Mouse (Mus musculus) kidney, postnatal 0 days (tissue): ENCODE results near the gene Trip12. TPM values are rescaled to one million over a fixed set of nuclear protein-coding genes. Genes with fewer than 3 reads are reported as not detected.

Experiments used
- ATAC-seq: fragments of 200-750 bp; cut with Nextera tagmentation; replicated peaks from 2 replicates; pipeline ENCODE4 v1.8.0; 2017; ENCODE audit warnings: low read depth, moderate number of reproducible peaks, moderate TSS enrichment, moderate library complexity; ENCODE audit not compliant: low FRiP score
- DNase-seq: peaks from one replicate; pipeline ENCODE4 v3.0.0-alpha.2; 2016; ENCODE audit warnings: low spot score
- H3K27ac ChIP-seq: fragments of 300-500 bp; sonication (generic); 2 replicates; pipeline ENCODE4 v1.5.1; 2014; ENCODE audit warnings: mild to moderate bottlenecking
- H3K27me3 ChIP-seq: fragments of 300-500 bp; sonication (generic); 2 replicates; pipeline ENCODE4 v1.6.1; 2014; ENCODE audit warnings: low read length, mixed read lengths; ENCODE audit not compliant: insufficient read depth
- H3K36me3 ChIP-seq: fragments of 300-500 bp; sonication (generic); 2 replicates; pipeline ENCODE4 v1.6.1; 2014; ENCODE audit warnings: low read length, mixed read lengths; ENCODE audit not compliant: insufficient read depth
- H3K4me1 ChIP-seq: fragments of 300-500 bp; sonication (generic); replicated peaks from 2 replicates; pipeline ENCODE4 v1.6.1; 2014; ENCODE audit warnings: antibody characterized with exemption, low read length, mixed read lengths; ENCODE audit not compliant: insufficient read depth
- H3K4me2 ChIP-seq: fragments of 300-500 bp; sonication (generic); 2 replicates; pipeline ENCODE4 v1.6.1; 2014; ENCODE audit warnings: mild to moderate bottlenecking, low read length, moderate library complexity, mixed read lengths
- H3K4me3 ChIP-seq: fragments of 300-500 bp; sonication (generic); replicated peaks from 2 replicates; pipeline ENCODE4 v1.5.1; 2014; ENCODE audit warnings: low read depth, low read length
- H3K9ac ChIP-seq: fragments of 300-500 bp; sonication (generic); 2 replicates; pipeline ENCODE4 v1.6.1; 2014; ENCODE audit warnings: low read depth, low read length
- H3K9me3 ChIP-seq: fragments of 300-500 bp; sonication (generic); replicated peaks from 2 replicates; pipeline ENCODE4 v1.6.1; 2016; ENCODE audit warnings: low read length, inconsistent platforms, mixed read lengths
- CTCF ChIP-seq: IDR thresholded peaks from 2 replicates; pipeline ENCODE4 v1.5.1; 2016; ENCODE audit warnings: antibody characterized with exemption, low read depth, mild to moderate bottlenecking, moderate library complexity
- WGBS: fragments of 180-500 bp; shearing (Covaris S2); extraction: QIAGEN DNeasy Blood & Tissue Kit; methylation state at CpG from one replicate; pipeline ENCODE4 v1.1.7; 2014; 5-methylcytosine and 5-hydroxymethylcytosine counted together
- polyA plus RNA-seq: library from polyadenylated mRNA; unstranded; fragments of >200 nt; fragmentation: Nextera tagmentation; extraction: Ambion mirVana; gene quantifications from 2 replicates; pipeline ENCODE4 v1.2.1, GENCODE M21; 2015

Gene Trip12
- polyA plus RNA-seq, 1 experiment from 2014 or later = 36.8 TPM

DNA sequence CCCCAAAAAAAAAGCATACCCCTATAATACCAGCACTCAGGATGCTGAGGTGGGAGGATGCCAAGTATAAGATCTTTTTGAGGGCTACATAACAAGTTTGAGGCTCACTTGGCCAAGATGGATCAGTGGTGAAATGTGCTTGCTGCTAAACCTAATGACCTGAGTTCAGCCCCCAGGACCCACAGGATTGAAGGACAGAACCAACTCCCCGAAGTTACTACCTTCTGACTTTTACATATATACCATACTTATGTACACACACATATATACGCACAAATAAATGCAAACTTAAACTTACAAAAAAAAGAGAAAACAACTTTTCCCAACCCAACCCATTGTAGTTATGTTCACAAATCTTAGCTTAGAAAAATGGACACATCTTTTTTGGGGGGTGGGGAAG, 3.0 kb upstream of the Trip12 start:
- no peak for ATAC-seq

DNA sequence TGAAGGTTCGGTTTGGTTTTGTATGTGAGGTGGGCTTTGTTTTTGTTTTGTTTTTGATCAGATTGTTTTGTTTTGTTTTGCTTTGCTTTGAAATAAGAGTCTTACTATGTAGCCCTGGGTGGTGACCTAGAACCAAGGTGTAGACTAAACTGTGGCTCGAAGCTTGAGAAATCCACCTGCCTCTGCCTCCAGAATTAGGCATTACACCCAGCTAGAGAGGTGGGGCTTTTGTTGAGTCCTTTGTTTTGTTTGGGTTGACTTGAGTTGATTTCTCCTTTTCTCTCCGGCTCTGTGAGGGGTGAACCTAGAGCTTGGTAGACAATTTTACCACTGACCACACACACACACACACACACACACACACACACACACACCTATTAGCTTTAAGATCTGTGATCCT, 745 bp upstream of the Trip12 start:
- Histone ChIP-seq H3K27ac (0 out of 2 replicates have a peak overlapping the region, but pooled peaks have one; percentile 99), H3K4me1 (0 out of 2 replicates have a peak, but pooled peaks cover 3% of the 10 kb centered on the region), H3K27me3 (no peaks in the 10 kb centered on the region), H3K4me3 (peak overlapping the region; percentile 99; the same call in 1 of the 2 replicates), H3K9me3 (no peaks in the 10 kb centered on the region), H3K4me2 (peak overlapping the region; percentile 73), H3K36me3 (no peaks in the 10 kb centered on the region), H3K9ac (no peak overlapping the region)
- DNase-seq (no peak), ATAC-seq (no peak)
- no peak for TF ChIP-seq CTCF
- WGBS = 74% methylated on average over 3 of the region's 3 CpGs

More for the DNA sequence above, 3.0 kb upstream of the Trip12 start:
- no peak overlapping the region for H3K4me2 ChIP-seq
- H3K27me3 ChIP-seq = no peaks in the 10 kb centered on the region
- no peak overlapping the region for H3K4me3 ChIP-seq
- no peak for TF ChIP-seq CTCF
- no peak overlapping the region for H3K9ac ChIP-seq
- H3K9me3 ChIP-seq = no peaks in the 10 kb centered on the region
- H3K27ac ChIP-seq = no peak overlapping the region
- no peak for DNase-seq
- H3K36me3 ChIP-seq = no peaks in the 10 kb centered on the region
- WGBS = 92% methylated on average over 2 of the region's 2 CpGs
- 0 out of 2 replicates have a peak, but pooled peaks cover 3% of the 10 kb centered on the region for H3K4me1 ChIP-seq

DNA sequence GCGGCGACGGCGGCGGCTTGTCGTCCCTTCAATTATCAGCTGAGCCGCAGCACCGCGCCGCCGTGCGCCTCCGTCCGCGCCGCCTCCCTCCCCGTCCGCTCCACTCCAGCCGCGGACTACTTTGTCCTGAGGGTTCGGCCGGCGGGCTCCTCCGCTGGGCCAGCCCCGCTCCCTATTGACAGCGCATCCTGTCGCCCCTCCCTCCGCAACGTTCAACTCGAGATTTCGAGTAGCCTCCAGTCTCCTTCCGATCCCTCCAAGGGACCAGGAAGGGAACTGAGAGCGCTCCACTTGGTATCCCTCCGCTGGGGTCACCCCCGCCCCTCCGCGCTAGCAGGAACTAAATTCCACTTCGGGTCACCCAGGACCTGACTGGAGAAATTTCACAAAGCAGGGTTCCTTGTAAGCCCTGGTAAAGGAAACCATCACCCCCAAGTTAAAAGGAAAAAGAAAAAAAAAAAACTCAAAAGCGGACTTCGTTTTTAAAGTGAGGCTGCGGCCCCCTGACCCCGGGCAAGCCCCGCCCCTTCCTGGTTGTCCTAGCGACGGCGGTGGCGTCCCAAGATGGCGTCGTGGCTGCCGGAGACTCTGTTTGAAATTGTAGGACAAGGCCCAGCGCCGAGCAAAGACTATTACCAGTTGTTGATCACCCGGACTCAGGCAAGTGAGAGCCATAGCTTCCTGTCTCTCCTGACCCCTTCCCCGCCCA, 853 bp downstream of the Trip12 start, which contains the start of gene Fbxo36:
Gene Fbxo36, plus strand, starts transcription at position 533 of the 709 bp plus-strand sequence.
- Histone ChIP-seq H3K27me3 (no peaks in the 10 kb centered on the region), H3K9ac (peak within 1 kb of the TSS; percentile 99), H3K36me3 (no peaks in the 10 kb centered on the region), H3K9me3 (no peaks in the 10 kb centered on the region), H3K27ac (peak within 1 kb of the TSS; percentile 99), H3K4me3 (peak within 1 kb of the TSS; percentile 99), H3K4me1 (0 out of 2 replicates have a peak, but pooled peaks cover 3% of the 10 kb centered on the region), H3K4me2 (peak within 1 kb of the TSS; percentile 73)
- no peak for TF ChIP-seq CTCF
- DNase-seq (peak; percentile 98), ATAC-seq (peak; percentile 94)
- WGBS = under 1% methylated on average over 52 of the region's 54 CpGs

DNA sequence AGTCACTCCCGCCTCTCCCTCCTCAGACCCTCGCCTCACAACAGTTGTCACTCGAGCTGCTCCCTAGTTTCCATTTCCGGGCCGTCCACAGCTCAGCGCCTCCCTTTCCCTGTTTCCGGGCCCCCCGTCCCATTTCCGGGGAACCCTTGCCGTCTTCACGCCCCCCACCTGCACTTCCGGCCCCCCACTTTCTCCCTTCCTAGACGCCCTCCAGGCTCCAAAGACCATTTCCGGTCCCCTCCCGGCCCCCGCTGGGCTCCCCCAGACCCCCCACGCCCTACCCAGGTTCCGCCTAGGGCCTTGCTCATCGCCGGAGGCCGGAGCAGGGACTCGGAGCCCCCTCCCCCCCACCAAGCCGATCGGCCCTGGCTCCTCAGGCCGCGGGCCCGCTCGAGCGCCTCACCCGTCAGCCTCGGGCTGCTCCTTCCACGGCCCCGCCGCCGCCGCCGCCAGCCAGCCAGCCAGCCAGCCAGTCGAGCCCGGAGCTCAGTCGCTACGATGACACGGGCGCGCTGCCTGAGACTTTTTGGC, 1.6 kb downstream of the Trip12 start:
- ATAC-seq (peak; percentile 59), DNase-seq (peak; percentile 80)
- under 1% methylated on average over 42 of the region's 44 CpGs for WGBS
- Histone ChIP-seq H3K9ac (peak overlapping the region; percentile 99), H3K4me3 (peak overlapping the region; percentile 99), H3K4me1 (0 out of 2 replicates have a peak, but pooled peaks cover 3% of the 10 kb centered on the region), H3K9me3 (no peaks in the 10 kb centered on the region), H3K4me2 (peak overlapping the region; percentile 70), H3K27ac (peak overlapping the region; percentile 99), H3K36me3 (0 out of 2 replicates have a peak, but pooled peaks cover 2% of the 10 kb centered on the region), H3K27me3 (no peaks in the 10 kb centered on the region)
- TF ChIP-seq CTCF = no peak

DNA sequence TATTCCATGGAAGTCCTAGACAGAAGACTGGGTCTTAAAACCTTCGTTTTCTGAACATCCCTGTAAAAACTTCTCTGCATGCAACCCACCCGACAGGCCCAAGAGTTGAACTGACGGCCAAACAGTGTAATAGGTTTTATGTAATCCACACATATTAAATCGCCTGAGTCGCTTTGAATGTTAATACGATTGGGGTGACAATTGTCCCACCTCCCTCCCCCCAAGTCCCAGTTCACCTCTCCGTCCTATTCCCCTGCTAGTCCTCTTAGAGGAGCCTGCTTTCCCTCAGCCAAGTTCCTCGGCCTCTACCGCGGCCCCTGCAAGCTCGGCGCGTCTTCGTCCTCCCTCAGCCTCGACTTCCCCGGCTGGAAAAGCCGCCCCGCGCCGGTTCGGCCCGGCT, 2.2 kb downstream of the Trip12 start:
- TF ChIP-seq CTCF = no peak
- H3K27me3 ChIP-seq = no peaks in the 10 kb centered on the region
- H3K4me1 ChIP-seq = 0 out of 2 replicates have a peak, but pooled peaks cover 3% of the 10 kb centered on the region
- peak overlapping the region; percentile 99 for H3K9ac ChIP-seq
- DNase-seq (peak; percentile 49), ATAC-seq (peak; percentile 1; the same call in 1 of the 2 replicates)
- H3K4me3 ChIP-seq = peak overlapping the region; percentile 99
- 0% methylated on average over 22 of the region's 22 CpGs for WGBS
- peak overlapping the region; percentile 99 for H3K27ac ChIP-seq
- H3K36me3 ChIP-seq = 0 out of 2 replicates have a peak, but pooled peaks cover 2% of the 10 kb centered on the region
- H3K9me3 ChIP-seq = no peaks in the 10 kb centered on the region
- peak overlapping the region; percentile 70 for H3K4me2 ChIP-seq

DNA sequence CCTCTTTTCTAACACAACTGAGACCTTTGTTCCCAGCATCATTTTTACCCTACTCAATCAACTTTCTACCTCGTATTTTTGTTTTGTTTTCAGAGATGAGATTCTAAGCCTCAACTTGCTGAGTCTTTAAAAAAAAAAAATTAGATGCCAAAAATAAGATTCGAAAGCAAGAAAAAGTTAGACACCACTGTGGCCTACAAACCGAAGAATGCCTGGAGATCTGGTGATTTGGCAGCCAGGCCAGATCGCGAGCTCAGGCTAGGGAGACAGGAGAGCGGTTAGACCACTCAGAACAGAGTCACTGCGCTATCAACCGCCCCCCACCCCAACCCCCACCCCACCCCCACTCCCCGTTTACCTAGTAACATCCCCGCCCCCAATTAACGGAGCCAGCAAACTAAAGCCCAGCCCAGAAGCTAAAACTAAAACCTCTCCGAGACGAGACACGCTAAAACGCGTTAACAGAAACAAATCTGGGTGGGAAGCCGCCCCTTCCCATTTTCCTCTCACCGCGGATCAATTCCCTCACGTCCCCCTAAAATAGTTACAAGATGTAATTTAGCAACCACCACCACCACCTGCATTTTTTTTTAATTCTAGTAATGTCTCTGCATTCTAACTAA, 2.7 kb downstream of the Trip12 start:
- peak overlapping the region; percentile 70 for H3K4me2 ChIP-seq
- TF ChIP-seq CTCF = no peak
- 0 out of 2 replicates have a peak, but pooled peaks cover 3% of the 10 kb centered on the region for H3K4me1 ChIP-seq
- H3K9ac ChIP-seq = peak overlapping the region; percentile 99
- H3K9me3 ChIP-seq = no peaks in the 10 kb centered on the region
- H3K36me3 ChIP-seq = 0 out of 2 replicates have a peak, but pooled peaks cover 2% of the 10 kb centered on the region
- DNase-seq (no peak), ATAC-seq (no peak)
- no peaks in the 10 kb centered on the region for H3K27me3 ChIP-seq
- H3K27ac ChIP-seq = peak overlapping the region; percentile 99
- H3K4me3 ChIP-seq = peak overlapping the region; percentile 99
- 4% methylated on average over 20 of the region's 20 CpGs for WGBS
